Comparison of ENCODE assay signal across 11 mouse cellular contexts in genomic region chr6:146612736-146613135, GRCm38 (mm10).
"Had no signal": no experiment of that assay in that cellular context is flagged by ENCODE, and none has a peak within 500 bp of the region (broad histone marks: within the 10 kb centered on the region; RNA-seq: fewer than 3 reads in every experiment).

No protein-coding gene starts in this region.

- H3K9me3 ChIP-seq: kidney, embryonic 15.5 days; limb, embryonic 12.5 days; lung, embryonic 15.5 days; midbrain, embryonic 13.5 days; neural tube, embryonic 15.5 days had no signal

- H3K4me3 ChIP-seq: kidney, embryonic 15.5 days; limb, embryonic 12.5 days; lung, embryonic 15.5 days; midbrain, embryonic 13.5 days; myocyte; neural tube, embryonic 15.5 days had no signal

- H3K4me1 ChIP-seq: kidney, embryonic 15.5 days; limb, embryonic 12.5 days; lung, embryonic 15.5 days; midbrain, embryonic 13.5 days; neural tube, embryonic 15.5 days had no signal

- H3K4me2 ChIP-seq: kidney, embryonic 15.5 days; limb, embryonic 12.5 days; lung, embryonic 15.5 days; midbrain, embryonic 13.5 days; neural tube, embryonic 15.5 days had no signal

- ATAC-seq: midbrain, embryonic 13.5 days had no signal

- H3K9ac ChIP-seq: kidney, embryonic 15.5 days; limb, embryonic 12.5 days; lung, embryonic 15.5 days; midbrain, embryonic 13.5 days; neural tube, embryonic 15.5 days had no signal

- H3K27ac ChIP-seq: kidney, embryonic 15.5 days; limb, embryonic 12.5 days; lung, embryonic 15.5 days; midbrain, embryonic 13.5 days; neural tube, embryonic 15.5 days had no signal

- H3K27me3 ChIP-seq: kidney, embryonic 15.5 days; limb, embryonic 12.5 days; lung, embryonic 15.5 days; midbrain, embryonic 13.5 days; neural tube, embryonic 15.5 days had no signal

- DNase-seq: kidney, adult 18-20 months; kidney, postnatal 25 days; right cerebral cortex, adult 18-20 months; right cerebral cortex, postnatal 25 days; thymus, postnatal 36 days had no signal
